Mouse (Mus musculus) MEL (cell line): ENCODE data around the gene Nanog. TPM values are rescaled to one million over a fixed set of nuclear protein-coding genes. Genes with fewer than 3 reads are reported as not detected.

Experiments
- DNase-seq: peaks from one replicate; pipeline ENCODE4 v3.0.0; 2011; ENCODE audit warnings: low read depth, low spot score
- H3K27ac ChIP-seq: 2 replicates; pipeline ENCODE4 v1.5.1; 2012; ENCODE audit warnings: low read depth, mild to moderate bottlenecking, control low read depth, low read length, moderate library complexity; ENCODE audit not compliant: control insufficient read depth
- H3K27me3 ChIP-seq, 2 experiments: fragments of 150-350 bp in 1 of 2; sonication (generic) in 1 of 2; 2 replicates each; pipeline ENCODE4 v1.6.1; 2012; ENCODE audit warnings: low read length in 2 of 2, mild to moderate bottlenecking in 2 of 2, improper control_type of control experiment in 1 of 2, moderate library complexity in 1 of 2; ENCODE audit not compliant: insufficient read depth in 2 of 2, control insufficient read depth in 1 of 2
- H3K36me3 ChIP-seq, 2 experiments: 2 replicates each; pipeline ENCODE4 v1.6.1; 2012 to 2014; ENCODE audit warnings: low read length in 2 of 2, improper control_type of control experiment in 1 of 2, inconsistent platforms in 1 of 2, mild to moderate bottlenecking in 1 of 2; ENCODE audit not compliant: insufficient read depth in 2 of 2, control insufficient read depth in 1 of 2
- H3K4me1 ChIP-seq, 2 experiments: fragments of 150-350 bp in 1 of 2; sonication (generic) in 1 of 2; 2 replicates each; pipeline ENCODE4 v1.6.1; 2012; ENCODE audit warnings: low read length in 2 of 2, improper control_type of control experiment in 1 of 2, mild to moderate bottlenecking in 1 of 2; ENCODE audit not compliant: insufficient read depth in 2 of 2, control insufficient read depth in 1 of 2
- H3K4me3 ChIP-seq, 2 experiments: fragments of 150-350 bp in 1 of 2; sonication (generic) in 1 of 2; 2 replicates each; pipeline ENCODE4 v1.5.1; 2012; ENCODE audit warnings: low read depth in 2 of 2, low read length in 2 of 2, mild to moderate bottlenecking in 2 of 2, moderate library complexity in 2 of 2, control low read depth in 1 of 2, improper control_type of control experiment in 1 of 2; ENCODE audit not compliant: control insufficient read depth in 1 of 2, insufficient read depth in 1 of 2
- H3K79me2 ChIP-seq: 2 replicates; pipeline ENCODE4 v1.6.1; 2012; ENCODE audit warnings: mild to moderate bottlenecking, low read length, moderate library complexity; ENCODE audit not compliant: control insufficient read depth, poor library complexity, insufficient read depth
- H3K9ac ChIP-seq: 2 replicates; pipeline ENCODE4 v1.6.1; 2012; ENCODE audit warnings: low read depth, mild to moderate bottlenecking, control low read depth, low read length, moderate library complexity; ENCODE audit not compliant: control insufficient read depth, poor library complexity, severe bottlenecking
- H3K9me3 ChIP-seq: fragments of 150-350 bp; sonication (generic); replicated peaks from 2 replicates; pipeline ENCODE4 v1.6.1; 2012; ENCODE audit warnings: mild to moderate bottlenecking, low read length, improper control_type of control experiment, moderate library complexity; ENCODE audit not compliant: insufficient read depth
- BHLHE40 ChIP-seq: IDR thresholded peaks from 2 replicates; pipeline ENCODE4 v1.6.1; 2012; ENCODE audit warnings: low read depth, mild to moderate bottlenecking, inconsistent platforms, low read length, improper control_type of control experiment, borderline replicate concordance
- CHD1 ChIP-seq: IDR thresholded peaks from 2 replicates; pipeline ENCODE4 v1.6.1; 2012; ENCODE audit warnings: low read depth, mild to moderate bottlenecking, inconsistent platforms, low read length, improper control_type of control experiment
- CHD2 ChIP-seq: IDR thresholded peaks from 2 replicates; pipeline ENCODE4 v1.6.1; 2011; ENCODE audit warnings: low read length, improper control_type of control experiment
- CTCF ChIP-seq, 3 experiments: IDR thresholded peaks in 2 of 3; conservative IDR thresholded peaks in 1 of 3; 2 replicates each; pipeline ENCODE4 v1.5.1; 2011 to 2012; ENCODE audit warnings: low read length in 3 of 3, low read depth in 2 of 3, mild to moderate bottlenecking in 2 of 3, improper control_type of control experiment in 1 of 3, inconsistent platforms in 1 of 3, mixed read lengths in 1 of 3, moderate library complexity in 1 of 3; ENCODE audit not compliant: control insufficient read depth in 1 of 3, insufficient read depth in 1 of 3, poor library complexity in 1 of 3, severe bottlenecking in 1 of 3
- E2F4 ChIP-seq: IDR thresholded peaks from 2 replicates; pipeline ENCODE4 v1.6.1; 2011; ENCODE audit warnings: low read depth, low read length, improper control_type of control experiment, borderline replicate concordance
- GABPA ChIP-seq: IDR thresholded peaks from 2 replicates; pipeline ENCODE4 v1.6.1; 2012; ENCODE audit warnings: low read depth, mild to moderate bottlenecking, inconsistent platforms, low read length, improper control_type of control experiment, moderate library complexity
- GATA1 ChIP-seq: IDR thresholded peaks from 2 replicates; pipeline ENCODE4 v1.6.1; 2011; ENCODE audit warnings: low read depth, low read length, improper control_type of control experiment
- HCFC1 ChIP-seq: IDR thresholded peaks from 2 replicates; pipeline ENCODE4 v1.6.1; 2012; ENCODE audit warnings: low read depth, mild to moderate bottlenecking, inconsistent platforms, low read length, improper control_type of control experiment, moderate library complexity
- JUND ChIP-seq: IDR thresholded peaks from 2 replicates; pipeline ENCODE4 v1.6.1; 2011; ENCODE audit warnings: low read depth, mild to moderate bottlenecking, improper control_type of control experiment, low read length
- KAT2A ChIP-seq: conservative IDR thresholded peaks from 2 replicates; pipeline ENCODE4 v1.6.1; 2012; ENCODE audit warnings: low read depth, low read length, improper control_type of control experiment, inconsistent platforms
- MAZ ChIP-seq: IDR thresholded peaks from 2 replicates; pipeline ENCODE4 v1.6.1; 2012; ENCODE audit warnings: low read depth, mild to moderate bottlenecking, inconsistent platforms, low read length, improper control_type of control experiment
- MEF2A ChIP-seq: IDR thresholded peaks from 2 replicates; pipeline ENCODE4 v1.6.1; 2014; ENCODE audit warnings: low read depth, mild to moderate bottlenecking, inconsistent platforms, low read length, improper control_type of control experiment; ENCODE audit not compliant: poor library complexity, insufficient replicate concordance, severe bottlenecking; ENCODE audit errors: extremely low read depth
- MYB ChIP-seq: IDR thresholded peaks from 2 replicates; pipeline ENCODE4 v1.6.1; 2011; ENCODE audit warnings: mild to moderate bottlenecking, low read depth, low read length, improper control_type of control experiment
- NELFE ChIP-seq: IDR thresholded peaks from 2 replicates; pipeline ENCODE4 v1.6.1; 2011; ENCODE audit warnings: low read depth, low read length, improper control_type of control experiment
- POLR2A ChIP-seq, 2 experiments: IDR thresholded peaks; 2 replicates each; pipeline ENCODE4 v1.6.1; 2011 to 2012; ENCODE audit warnings: low read length in 2 of 2, mild to moderate bottlenecking in 2 of 2, control low read depth in 1 of 2, improper control_type of control experiment in 1 of 2, low read depth in 1 of 2, moderate library complexity in 1 of 2; ENCODE audit not compliant: control insufficient read depth in 1 of 2, insufficient read depth in 1 of 2, poor library complexity in 1 of 2
- POLR2AphosphoS5 ChIP-seq: IDR thresholded peaks from 2 replicates; pipeline ENCODE4 v1.6.1; 2012; ENCODE audit warnings: low read depth, borderline replicate concordance, mild to moderate bottlenecking, inconsistent platforms, low read length, moderate library complexity, mixed read lengths
- RAD21 ChIP-seq: IDR thresholded peaks from 2 replicates; pipeline ENCODE4 v1.6.1; 2011; ENCODE audit warnings: mild to moderate bottlenecking, low read depth, low read length, improper control_type of control experiment
- RCOR1 ChIP-seq: IDR thresholded peaks from 2 replicates; pipeline ENCODE4 v1.6.1; 2012; ENCODE audit warnings: low read depth, mild to moderate bottlenecking, inconsistent platforms, low read length, improper control_type of control experiment
- SIN3A ChIP-seq: IDR thresholded peaks from 2 replicates; pipeline ENCODE4 v1.6.1; 2012; ENCODE audit warnings: low read length, improper control_type of control experiment, inconsistent platforms
- SMC3 ChIP-seq: IDR thresholded peaks from 2 replicates; pipeline ENCODE4 v1.6.1; 2011; ENCODE audit warnings: low read depth, low read length, improper control_type of control experiment
- TAL1 ChIP-seq: IDR thresholded peaks from 2 replicates; pipeline ENCODE4 v1.6.1; 2012; ENCODE audit warnings: mild to moderate bottlenecking, inconsistent platforms, low read length, moderate library complexity, mixed read lengths
- TBP ChIP-seq: IDR thresholded peaks from 2 replicates; pipeline ENCODE4 v1.8.0; 2011; ENCODE audit warnings: low read depth, low read length, improper control_type of control experiment
- TCF12 ChIP-seq: IDR thresholded peaks from 2 replicates; pipeline ENCODE4 v1.6.1; 2014; ENCODE audit warnings: low read depth, mild to moderate bottlenecking, inconsistent platforms, low read length, improper control_type of control experiment, moderate library complexity
- USF1 ChIP-seq: IDR thresholded peaks from 2 replicates; pipeline ENCODE4 v1.6.1; 2014; ENCODE audit warnings: low read depth, mild to moderate bottlenecking, inconsistent platforms, low read length, improper control_type of control experiment, moderate library complexity
- ZKSCAN1 ChIP-seq: IDR thresholded peaks from 2 replicates; pipeline ENCODE4 v1.6.1; 2012; ENCODE audit warnings: low read depth, mild to moderate bottlenecking, inconsistent platforms, low read length, improper control_type of control experiment, moderate library complexity
- ZNF384 ChIP-seq: IDR thresholded peaks from 2 replicates; pipeline ENCODE4 v1.6.1; 2012; ENCODE audit warnings: low read depth, mild to moderate bottlenecking, inconsistent platforms, low read length, improper control_type of control experiment
- polyA plus RNA-seq, 2 experiments: library from polyadenylated mRNA; stranded (reverse) in 1 of 2; unstranded in 1 of 2; fragments of >175 nt in 1 of 2; fragments of >200 nt in 1 of 2; gene quantifications; 2 replicates each; pipeline versions ENCODE4 v1.2.1 to v1.2.4; 2012; ENCODE audit warnings: low replicate concordance in 2 of 2, low read depth in 1 of 2; ENCODE audit not compliant: insufficient read length in 2 of 2, insufficient read depth in 1 of 2, missing spikeins in 1 of 2
- total RNA-seq: library from RNA; depleted of rRNA; stranded (reverse); fragments of 300-350 nt; gene quantifications from 2 replicates; pipeline ENCODE4 v1.2.3, GENCODE M21; 2012

Nanog gene
- total and polyA plus RNA-seq, 3 experiments = 0.63 TPM; not detected in 2

DNA sequence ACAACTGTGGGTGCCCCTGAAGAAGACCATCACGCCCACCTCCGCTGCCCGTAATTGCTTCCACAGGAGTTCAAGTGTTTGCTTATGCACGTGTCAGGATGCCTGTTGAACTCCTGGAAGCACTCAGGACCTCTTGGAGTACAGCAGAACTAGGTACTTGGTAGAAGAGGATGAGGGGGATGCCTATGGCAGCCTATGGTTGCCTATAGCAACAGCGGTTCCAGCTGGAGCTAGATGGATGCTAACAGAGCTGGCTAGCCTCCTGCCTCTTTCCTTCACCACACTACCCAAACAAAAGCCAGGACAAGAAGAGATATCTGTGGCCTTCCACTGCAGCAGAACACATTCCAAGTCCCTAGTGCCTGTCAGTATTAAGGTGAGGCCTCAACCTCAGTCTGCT, 39.6 kb upstream of the Nanog start:
- Histone ChIP-seq H3K9me3 (no peaks in the 10 kb centered on the region), H3K79me2 (no peaks in the 10 kb centered on the region), H3K36me3 (no peaks in the 10 kb centered on the region), H3K27ac (no peak overlapping the region), H3K27me3 (peaks cover 6 to 11% of the 10 kb centered on the region in 2 experiments), H3K4me1 (no peaks in the 10 kb centered on the region)
- DNase-seq = no peak
- TF ChIP-seq MEF2A (no peak), ZNF384 (no peak), E2F4 (no peak), GATA1 (no peak), CHD1 (no peak), CTCF (IDR thresholded peaks at IDR 0.05 in 2 of 3, conservative IDR thresholded peaks at IDR 0.05 in 1 of 3; ENCODE audit: control insufficient read depth in 1 of 3, insufficient read depth in 1 of 3, low read depth in 2 of 3, low read length in 3 of 3, poor library complexity in 1 of 3, severe bottlenecking in 1 of 3) (no peak), USF1 (no peak), BHLHE40 (no peak), TBP (no peak)
- TF ChIP-seq, all 39 proteins: peak for 0
- Histone ChIP-seq H3K9ac (no peak overlapping the region), H3K4me3 (no peak overlapping the region)

DNA sequence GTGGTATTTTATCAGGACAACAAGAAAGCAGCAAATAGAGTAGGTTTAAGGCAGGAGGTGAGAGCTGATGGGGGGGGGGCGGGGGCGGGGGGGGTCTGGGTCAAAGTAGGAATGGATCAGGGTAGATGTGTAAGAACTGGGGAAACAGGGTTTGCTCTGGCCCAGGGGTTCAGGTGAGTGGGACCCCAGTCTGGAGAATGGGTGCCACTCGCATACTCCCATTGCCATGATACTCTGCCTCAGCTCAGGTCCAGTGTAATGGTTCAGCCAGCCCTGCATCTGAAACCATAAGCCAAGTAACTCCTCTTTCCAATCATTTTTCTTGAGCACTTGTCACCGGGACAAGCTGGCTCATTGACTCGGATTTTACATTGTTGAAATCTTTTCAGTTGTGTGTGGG, 38.5 kb upstream of the Nanog start:
- no peak for DNase-seq
- H3K9ac ChIP-seq = no peak overlapping the region
- no peak for TF ChIP-seq SIN3A
- no peak for TF ChIP-seq CHD1
- no peak for TF ChIP-seq MAZ
- no peak for TF ChIP-seq HCFC1
- no peak for TF ChIP-seq CHD2
- TF ChIP-seq KAT2A = no peak
- TF ChIP-seq POLR2AphosphoS5 = no peak
- TF ChIP-seq JUND = no peak
- TF ChIP-seq GABPA = no peak
- no peak for TF ChIP-seq NELFE
- TF ChIP-seq ZKSCAN1 = no peak
- no peak for TF ChIP-seq RCOR1
- no peak for TF ChIP-seq TAL1
- TF ChIP-seq RAD21 = no peak
- no peak for TF ChIP-seq E2F4
- no peak for TF ChIP-seq MYB
- no peak for TF ChIP-seq POLR2A (IDR thresholded peaks at IDR 0.05; ENCODE audit: control insufficient read depth in 1 of 2, insufficient read depth in 1 of 2, low read depth in 1 of 2, low read length in 2 of 2, poor library complexity in 1 of 2)
- TF ChIP-seq TCF12 = no peak
- TF ChIP-seq SMC3 = no peak
- no peak overlapping the region for H3K27ac ChIP-seq
- peaks cover 1 to 4% of the 10 kb centered on the region in 2 experiments; a peak in 3 of 4 replicates for H3K27me3 ChIP-seq
- no peak overlapping the region for H3K4me3 ChIP-seq
- no peaks in the 10 kb centered on the region for H3K79me2 ChIP-seq
- H3K4me1 ChIP-seq = no peaks in the 10 kb centered on the region
- no peaks in the 10 kb centered on the region for H3K36me3 ChIP-seq
- no peaks in the 10 kb centered on the region for H3K9me3 ChIP-seq
